Mouse (Mus musculus) hindbrain, postnatal 0 days (tissue): Measurements from ENCODE around the gene Vsir. TPM values are rescaled to one million over a fixed set of nuclear protein-coding genes. Genes with fewer than 3 reads are reported as not detected.
A peak's percentile ranks its signal among the peaks of the same experiment; 100 is the strongest.

Experiments used
- ATAC-seq: fragments of 200-750 bp; cut with Nextera tagmentation; 2 replicates; pipeline ENCODE4 v1.8.0; 2017; ENCODE audit warnings: mild to moderate bottlenecking, moderate TSS enrichment, moderate library complexity
- DNase-seq: peaks from one replicate; pipeline ENCODE4 v3.0.0-alpha.2; 2015; ENCODE audit warnings: low spot score
- H3K27ac ChIP-seq: fragments of 300-500 bp; sonication (generic); 2 replicates; pipeline ENCODE4 v1.5.1; 2014; ENCODE audit warnings: mild to moderate bottlenecking
- H3K27me3 ChIP-seq: fragments of 300-500 bp; sonication (generic); 2 replicates; pipeline ENCODE4 v1.6.1; 2014; ENCODE audit warnings: low read length, mixed read lengths; ENCODE audit not compliant: insufficient read depth
- H3K36me3 ChIP-seq: fragments of 300-500 bp; sonication (generic); 2 replicates; pipeline ENCODE4 v1.6.1; 2014; ENCODE audit warnings: low read length, mixed read lengths; ENCODE audit not compliant: insufficient read depth
- H3K4me1 ChIP-seq: fragments of 300-500 bp; sonication (generic); 2 replicates; pipeline ENCODE4 v1.6.1; 2014; ENCODE audit warnings: antibody characterized with exemption, low read length, mixed read lengths; ENCODE audit not compliant: insufficient read depth
- H3K4me2 ChIP-seq: fragments of 300-500 bp; sonication (generic); 2 replicates; pipeline ENCODE4 v1.6.1; 2014; ENCODE audit warnings: low read depth, mild to moderate bottlenecking, low read length, moderate library complexity, mixed read lengths
- H3K4me3 ChIP-seq: fragments of 300-500 bp; sonication (generic); 2 replicates; pipeline ENCODE4 v1.5.1; 2014; ENCODE audit warnings: low read length
- H3K9ac ChIP-seq: fragments of 300-500 bp; sonication (generic); replicated peaks from 2 replicates; pipeline ENCODE4 v1.6.1; 2014; ENCODE audit warnings: mild to moderate bottlenecking, low read length, moderate library complexity, mixed read lengths
- H3K9me3 ChIP-seq: fragments of 300-500 bp; sonication (generic); 2 replicates; pipeline ENCODE4 v1.6.1; 2016; ENCODE audit warnings: low read length, mixed read lengths
- CTCF ChIP-seq: IDR thresholded peaks from 2 replicates; pipeline ENCODE4 v1.5.1; 2016; ENCODE audit warnings: antibody characterized with exemption, control low read depth, low read depth
- WGBS: fragments of 180-500 bp; shearing (Covaris S2); extraction: QIAGEN DNeasy Blood & Tissue Kit; methylation state at CpG from one replicate; pipeline ENCODE4 v1.1.7; 2014; 5-methylcytosine and 5-hydroxymethylcytosine counted together
- polyA plus RNA-seq: library from polyadenylated mRNA; unstranded; fragments of >200 nt; fragmentation: Nextera tagmentation; extraction: Ambion mirVana; gene quantifications from 2 replicates; pipeline ENCODE4 v1.2.1, GENCODE M21; 2015
- total RNA-seq: library from RNA; depleted of rRNA; stranded (reverse); fragments of >200 nt; gene quantifications from 2 replicates; pipeline ENCODE4 v1.2.3, GENCODE M21; 2014

The Vsir gene
- total and polyA plus RNA-seq, 2 experiments from 2014 or later: 4.8 to 19.2 TPM

DNA sequence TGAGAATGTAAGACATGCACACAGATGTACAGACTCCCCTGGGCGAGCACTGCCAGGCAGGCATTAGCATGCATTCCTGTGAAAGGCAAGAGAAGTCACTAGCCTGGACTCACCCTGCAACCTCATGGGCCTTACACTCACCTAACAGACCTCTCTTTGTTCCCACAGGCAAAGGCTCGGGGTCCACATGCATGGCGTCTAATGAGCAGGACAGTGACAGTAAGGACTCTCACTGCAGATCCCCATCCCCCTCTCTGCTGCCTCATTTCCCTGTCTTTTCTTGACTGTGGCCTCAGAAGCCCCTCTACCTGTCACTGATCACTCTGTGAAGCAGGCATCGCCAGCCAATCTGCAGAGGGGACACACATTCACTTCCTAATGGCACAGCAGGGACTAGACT is 12.1 kb downstream of the Vsir start:
- no peak for TF ChIP-seq CTCF
- Histone ChIP-seq H3K9me3 (no peaks in the 10 kb centered on the region), H3K4me3 (no peak overlapping the region), H3K4me1 (0 out of 2 replicates have a peak, but pooled peaks cover 6% of the 10 kb centered on the region), H3K36me3 (no peaks in the 10 kb centered on the region), H3K4me2 (no peak overlapping the region), H3K27ac (no peak overlapping the region), H3K27me3 (no peaks in the 10 kb centered on the region), H3K9ac (no peak overlapping the region)
- 38% methylated on average over 4 of the region's 4 CpGs for WGBS
- ATAC-seq (no peak), DNase-seq (no peak)

DNA sequence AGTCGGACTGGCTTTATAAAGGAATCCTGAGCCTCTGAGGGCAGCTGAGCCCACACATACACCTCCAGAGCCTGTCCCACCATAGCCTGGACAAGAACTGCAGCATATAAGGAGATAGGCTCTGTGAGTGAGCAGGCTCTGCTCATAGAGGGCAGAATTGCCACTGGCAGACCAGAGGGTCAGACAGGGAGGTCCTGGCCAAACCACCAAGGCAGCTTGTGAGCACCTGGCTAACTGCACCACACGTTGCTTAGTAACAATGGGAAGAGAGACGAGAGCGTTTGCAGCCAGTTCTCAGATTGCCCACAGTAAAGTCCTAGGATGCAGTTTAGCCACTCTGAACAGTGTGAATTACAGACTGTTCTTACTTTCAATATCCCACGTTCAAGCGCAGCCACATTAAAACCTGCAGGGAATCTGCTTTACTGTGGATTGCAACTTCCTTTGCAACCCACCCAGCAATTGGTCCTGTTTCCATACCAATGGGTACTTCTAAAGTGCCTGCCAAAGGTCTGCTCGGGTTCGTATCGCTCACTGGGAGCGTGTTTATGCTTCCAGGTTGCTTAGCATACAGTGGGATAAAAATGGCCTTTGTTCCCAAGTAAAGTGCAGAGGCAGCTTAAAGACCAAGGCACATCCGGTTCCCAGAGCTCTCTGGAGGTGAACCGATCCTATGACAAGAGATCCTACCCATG is 15.1 kb downstream of the Vsir start:
- WGBS: 36% methylated on average over 12 of the region's 12 CpGs
- Histone ChIP-seq H3K4me3 (no peak overlapping the region), H3K4me2 (no peak overlapping the region), H3K9me3 (no peaks in the 10 kb centered on the region), H3K9ac (no peak overlapping the region), H3K27ac (0 out of 2 replicates have a peak overlapping the region, but pooled peaks have one; percentile 27), H3K36me3 (no peaks in the 10 kb centered on the region), H3K27me3 (no peaks in the 10 kb centered on the region), H3K4me1 (0 out of 2 replicates have a peak, but pooled peaks cover 6% of the 10 kb centered on the region)
- no peak for TF ChIP-seq CTCF
- no peak; the same call in 1 of the 2 replicates for ATAC-seq
- peak; percentile 21 for DNase-seq

DNA sequence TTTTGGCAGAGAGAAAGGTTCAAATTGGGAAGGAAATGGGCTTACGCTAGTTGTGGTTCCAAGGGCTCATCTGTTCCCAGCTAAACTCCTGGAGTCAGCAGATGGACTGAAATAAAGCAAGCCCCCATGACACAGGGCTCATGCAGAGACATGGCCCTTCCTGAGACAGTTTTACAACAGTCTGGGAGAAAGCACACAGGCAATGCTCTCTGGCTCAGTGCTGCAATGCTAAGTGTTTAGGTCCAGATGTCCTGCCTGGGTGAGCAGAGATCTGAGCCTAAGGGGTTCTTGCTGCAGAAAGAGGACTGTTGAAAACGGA is 15.6 kb downstream of the Vsir start:
- no peak; the same call in 1 of the 2 replicates for ATAC-seq
- H3K9me3 ChIP-seq: no peaks in the 10 kb centered on the region
- no peak for TF ChIP-seq CTCF
- H3K9ac ChIP-seq: no peak overlapping the region
- DNase-seq: no peak
- H3K4me3 ChIP-seq: no peak overlapping the region
- H3K27ac ChIP-seq: no peak overlapping the region
- 38% methylated on average over 2 of the region's 2 CpGs for WGBS
- no peaks in the 10 kb centered on the region for H3K27me3 ChIP-seq
- no peaks in the 10 kb centered on the region for H3K36me3 ChIP-seq
- 0 out of 2 replicates have a peak, but pooled peaks cover 6% of the 10 kb centered on the region for H3K4me1 ChIP-seq
- no peak overlapping the region for H3K4me2 ChIP-seq

DNA sequence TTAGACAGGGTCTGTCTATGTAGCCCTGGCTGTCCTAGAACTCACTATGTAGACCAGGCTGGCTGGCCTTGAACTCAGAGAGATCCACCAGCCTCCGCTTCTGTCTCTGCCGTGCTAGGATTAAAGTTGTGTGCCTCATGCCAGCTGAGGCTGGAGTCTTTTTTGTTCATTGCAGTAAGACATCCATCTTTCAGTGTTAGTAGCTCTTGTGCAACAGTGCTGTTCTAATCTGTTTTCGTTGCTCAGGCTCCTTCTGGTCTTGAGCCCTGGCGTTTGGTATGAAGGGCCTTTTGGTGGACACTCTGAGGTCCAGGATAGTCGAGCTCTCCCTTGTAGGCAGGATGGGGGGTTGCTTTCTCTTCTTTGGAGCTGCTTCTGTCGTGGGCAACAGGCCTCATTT is 16.8 kb downstream of the Vsir start:
- no peak overlapping the region for H3K27ac ChIP-seq
- no peak for ATAC-seq
- DNase-seq: no peak
- no peak overlapping the region for H3K4me2 ChIP-seq
- H3K9ac ChIP-seq: no peak overlapping the region
- no peaks in the 10 kb centered on the region for H3K9me3 ChIP-seq
- H3K36me3 ChIP-seq: no peaks in the 10 kb centered on the region
- no peaks in the 10 kb centered on the region for H3K27me3 ChIP-seq
- 65% methylated on average over 6 of the region's 6 CpGs for WGBS
- H3K4me3 ChIP-seq: no peak overlapping the region
- no peak for TF ChIP-seq CTCF
- H3K4me1 ChIP-seq: 0 out of 2 replicates have a peak, but pooled peaks cover 6% of the 10 kb centered on the region

DNA sequence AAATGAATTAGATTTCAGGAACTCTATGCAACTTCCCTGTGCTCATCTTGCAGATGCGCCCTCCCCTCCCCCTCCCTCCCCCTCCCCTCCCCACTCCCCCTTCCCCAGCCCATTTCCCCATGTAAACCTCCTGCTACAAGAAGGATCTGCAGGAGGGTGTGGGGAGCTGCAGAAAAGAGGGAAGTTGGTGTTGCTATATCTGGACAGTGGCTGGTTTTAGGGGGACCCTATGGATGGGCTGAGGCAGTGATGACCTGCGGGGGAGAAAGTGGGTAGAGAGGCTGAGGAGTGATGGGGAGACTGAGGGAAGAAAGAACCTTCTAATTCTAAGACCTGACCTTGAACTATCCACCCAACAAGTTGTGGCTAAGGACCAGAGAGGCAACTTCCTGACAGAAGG is 20.5 kb downstream of the Vsir start:
- H3K27me3 ChIP-seq: no peaks in the 10 kb centered on the region
- WGBS: 78% methylated on average over 2 of the region's 2 CpGs
- H3K9ac ChIP-seq: no peak overlapping the region
- ATAC-seq (no peak), DNase-seq (no peak)
- H3K9me3 ChIP-seq: no peaks in the 10 kb centered on the region
- no peak overlapping the region for H3K27ac ChIP-seq
- H3K4me1 ChIP-seq: no peaks in the 10 kb centered on the region
- no peak overlapping the region for H3K4me2 ChIP-seq
- H3K36me3 ChIP-seq: no peaks in the 10 kb centered on the region
- no peak overlapping the region for H3K4me3 ChIP-seq
- TF ChIP-seq CTCF: no peak

DNA sequence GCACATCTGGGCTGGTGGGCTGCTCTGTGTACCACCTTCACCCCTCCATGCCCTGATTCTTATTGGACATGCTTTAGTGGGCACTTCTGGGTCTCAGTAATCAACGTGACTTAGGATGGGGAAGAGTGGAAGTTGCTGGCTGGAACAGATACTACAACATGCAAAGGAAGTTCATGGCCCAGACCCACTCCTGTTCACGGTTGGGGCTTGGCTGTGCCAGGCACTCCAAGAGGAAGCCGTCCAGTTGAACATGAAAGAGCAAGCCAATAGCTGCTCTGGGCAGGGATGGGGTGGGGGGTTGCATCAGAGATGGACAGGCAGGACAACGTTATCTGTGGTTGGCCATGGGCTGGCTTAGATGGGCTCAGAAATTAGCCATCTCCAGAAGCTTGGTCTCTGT is 21.3 kb downstream of the Vsir start:
- ATAC-seq: no peak
- no peaks in the 10 kb centered on the region for H3K27me3 ChIP-seq
- H3K27ac ChIP-seq: no peak overlapping the region
- TF ChIP-seq CTCF: no peak
- DNase-seq: no peak
- no peaks in the 10 kb centered on the region for H3K4me1 ChIP-seq
- H3K4me3 ChIP-seq: no peak overlapping the region
- no peak overlapping the region for H3K4me2 ChIP-seq
- H3K9ac ChIP-seq: no peak overlapping the region
- 74% methylated on average over 4 of the region's 4 CpGs for WGBS
- no peaks in the 10 kb centered on the region for H3K36me3 ChIP-seq
- no peaks in the 10 kb centered on the region for H3K9me3 ChIP-seq

DNA sequence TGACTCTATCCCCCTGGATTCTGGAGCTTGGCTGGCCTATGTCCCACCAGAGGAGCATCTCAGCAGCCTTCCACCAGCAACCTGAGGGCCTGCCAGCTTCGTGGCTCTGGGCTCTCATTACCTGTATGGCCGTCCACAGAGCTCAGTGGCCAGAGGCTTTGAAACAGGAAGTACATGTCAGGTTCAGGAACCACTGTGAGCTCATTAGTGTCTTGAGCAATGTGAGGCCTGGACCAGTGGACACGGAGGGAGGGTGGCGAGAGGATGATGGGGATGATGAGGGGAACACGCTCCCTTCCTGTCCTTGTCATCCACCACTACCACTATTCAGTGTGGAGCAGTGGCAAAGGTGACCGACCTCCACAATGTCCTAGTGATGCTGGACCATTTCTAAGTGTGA is 22.8 kb downstream of the Vsir start:
- Histone ChIP-seq H3K36me3 (no peaks in the 10 kb centered on the region), H3K4me2 (no peak overlapping the region), H3K27ac (no peak overlapping the region), H3K27me3 (no peaks in the 10 kb centered on the region), H3K9me3 (no peaks in the 10 kb centered on the region), H3K9ac (no peak overlapping the region), H3K4me3 (no peak overlapping the region), H3K4me1 (no peaks in the 10 kb centered on the region)
- DNase-seq (no peak), ATAC-seq (no peak)
- TF ChIP-seq CTCF: no peak
- 88% methylated on average over 6 of the region's 6 CpGs for WGBS
